ENCODE assay signal across 9 mouse cellular contexts in genomic region chr7:89411346-89411745, GRCm38 (mm10). TPM values are rescaled to one million over a fixed set of nuclear protein-coding genes. Genes with fewer than 3 reads are reported as not detected.
DNase-seq lines count a peak whose midpoint lies in the region; ATAC-seq lines count a peak whose summit lies in the region.
"Had no signal": no experiment of that assay in that cellular context is flagged by ENCODE, and none has a peak within 500 bp of the region (broad histone marks: within the 10 kb centered on the region; RNA-seq: fewer than 3 reads in every experiment).

No protein-coding gene starts in this region.

- peak; percentile 51 for DNase-seq in kidney, adult 11 months
- no peak for DNase-seq in kidney, adult 9 months
- DNase-seq in heart, postnatal 4 days: peak; percentile 38
- DNase-seq in kidney, postnatal 36 days: peak; percentile 60 to 78
- no peak for DNase-seq in layer of hippocampus, postnatal 25 days (ENCODE audit: extremely low spot score in 1 of 2, low spot score in 1 of 2)
- DNase-seq in thymus, postnatal 14 days: no peak
- DNase-seq in gastrocnemius, postnatal 10 days: no peak
- DNase-seq: cerebellum, postnatal 14 days had no signal

- ATAC-seq in monocyte, adult 5-6 weeks (replicated peaks; ENCODE audit: insufficient number of reproducible peaks, low FRiP score, low TSS enrichment, poor library complexity, severe bottlenecking): peak; percentile 57

RNA-seq across cellular contexts. Expression of gene Fzd4, which starts 7.2 kb away (rescaled TPM):
- 10 to 100 TPM; 43.2 TPM for total RNA-seq in heart, postnatal 4 days (2021)
- total RNA-seq in monocyte, adult 5-6 weeks (2017): 3.5 to 8.9 TPM (median 3.5 TPM) in 3 replicates
- total RNA-seq in layer of hippocampus, postnatal 25 days (2021): 1 to 10 TPM; 6.5 to 7.6 TPM
- total RNA-seq in gastrocnemius, postnatal 10 days (2021): 10 to 100 TPM; 36.5 to 37.7 TPM

RNA-seq across cellular contexts. Expression of gene Tmem135, which starts 7.3 kb away (rescaled TPM):
- 10 to 100 TPM; 35.9 to 43.6 TPM for total RNA-seq in heart, postnatal 4 days (2021)
- 48.2 to 51.9 TPM (median 50.7 TPM) in 3 replicates for total RNA-seq in monocyte, adult 5-6 weeks (2017)
- 10 to 100 TPM; 59.1 to 63.4 TPM for total RNA-seq in layer of hippocampus, postnatal 25 days (2021)
- total RNA-seq in gastrocnemius, postnatal 10 days (2021): 10 to 100 TPM; 20.4 to 24.6 TPM

Comparison
In these comparisons a context has a peak if more than half of its experiments do, and no peak if none do; other contexts are left out.
1. DNase-seq: peak in kidney, adult 11 months (single experiment), heart, postnatal 4 days (single experiment) and kidney, postnatal 36 days (2 of 2); none in kidney, adult 9 months (single experiment), layer of hippocampus, postnatal 25 days (0 of 2), thymus, postnatal 14 days (single experiment) and gastrocnemius, postnatal 10 days (single experiment).